8 mouse cellular contexts compared by ENCODE assay signal in genomic region chr9:95442321-95442731, GRCm38 (mm10). TPM values are rescaled to one million over a fixed set of nuclear protein-coding genes. Genes with fewer than 3 reads are reported as not detected.
DNase-seq lines count a peak whose midpoint lies in the region; ATAC-seq and TF ChIP-seq lines count a peak whose summit lies in the region.

No protein-coding gene starts in this region.

- no peak for DNase-seq in kidney, adult 11 months
- peak; percentile 66 to 71 for DNase-seq in cerebellum, postnatal 14 days
- peak; percentile 9 to 14 for DNase-seq in frontal cortex, postnatal 25 days (ENCODE audit: low spot score in 2 of 2)
- DNase-seq in layer of hippocampus, postnatal 10 days (ENCODE audit: low spot score in 2 of 2) = peak; percentile 54 to 57
- DNase-seq in neural tube, embryonic 11.5 days (ENCODE audit: low spot score) = peak; percentile 60
- DNase-seq in thymus, adult 2 months = no peak

- H3K9ac ChIP-seq in kidney, embryonic 14.5 days (ENCODE audit: low read depth, low read length) = no peak overlapping the region
- H3K9ac ChIP-seq in neural tube, embryonic 11.5 days (ENCODE audit: low read length) = no peak overlapping the region

- peak overlapping the region; percentile 37 for H3K4me2 ChIP-seq in kidney, embryonic 14.5 days (replicated peaks; ENCODE audit: low read depth, low read length)
- H3K4me2 ChIP-seq in neural tube, embryonic 11.5 days (ENCODE audit: low read depth) = peak overlapping the region; percentile 25; the same call in 1 of the 2 replicates

- no peak overlapping the region for H3K27ac ChIP-seq in kidney, embryonic 14.5 days (ENCODE audit: low read depth, low read length)
- no peak overlapping the region for H3K27ac ChIP-seq in neural tube, embryonic 11.5 days (ENCODE audit: low read depth, low read length)
- H3K27ac ChIP-seq in thymus, adult 2 months (ENCODE audit: control insufficient read depth, insufficient read depth, low read length) = no peak overlapping the region

- 6% methylated on average over 13 of the region's 13 CpGs for WGBS in kidney, embryonic 14.5 days
- 17% methylated on average over 13 of the region's 13 CpGs for WGBS in neural tube, embryonic 11.5 days
- WGBS in thymus, adult 2 months = 63% methylated on average over 13 of the region's 13 CpGs

- no peaks in the 10 kb centered on the region for H3K27me3 ChIP-seq in kidney, embryonic 14.5 days (ENCODE audit: control insufficient read depth, insufficient read depth, low read length)
- H3K27me3 ChIP-seq in neural tube, embryonic 11.5 days (ENCODE audit: control insufficient read depth, insufficient read depth, low read length) = no peaks in the 10 kb centered on the region
- H3K27me3 ChIP-seq in thymus, adult 2 months (ENCODE audit: control insufficient read depth, insufficient read depth, low read length) = no peaks in the 10 kb centered on the region; the same call in 1 of the 2 replicates

- no peaks in the 10 kb centered on the region for H3K9me3 ChIP-seq in kidney, embryonic 14.5 days (ENCODE audit: control insufficient read depth, low read length)
- H3K9me3 ChIP-seq in neural tube, embryonic 11.5 days (ENCODE audit: control insufficient read depth, low read length) = no peaks in the 10 kb centered on the region

- H3K36me3 ChIP-seq in kidney, embryonic 14.5 days (ENCODE audit: control insufficient read depth, insufficient read depth, low read length) = no peaks in the 10 kb centered on the region
- no peaks in the 10 kb centered on the region for H3K36me3 ChIP-seq in neural tube, embryonic 11.5 days (ENCODE audit: control insufficient read depth, insufficient read depth, low read length)
- H3K36me3 ChIP-seq in thymus, adult 2 months (ENCODE audit: control insufficient read depth, insufficient read depth, low read length) = no peaks in the 10 kb centered on the region

- no peak for TF ChIP-seq POLR2A in thymus, adult 2 months (IDR thresholded peaks at IDR 0.05; ENCODE audit: control insufficient read depth, extremely low read depth, insufficient read depth, low read length, poor library complexity)

- peak; percentile 81 for ATAC-seq in kidney, embryonic 14.5 days (ENCODE audit: low FRiP score, low TSS enrichment)
- no peak for ATAC-seq in neural tube, embryonic 11.5 days (ENCODE audit: insufficient read depth, low FRiP score, low TSS enrichment)
- ATAC-seq in megakaryocyte-erythroid progenitor cell, adult 5-6 weeks (replicated peaks; ENCODE audit: low FRiP score, low TSS enrichment, poor library complexity, severe bottlenecking) = no peak

- peak overlapping the region; percentile 14; the same call in 1 of the 2 replicates for H3K4me3 ChIP-seq in kidney, embryonic 14.5 days (ENCODE audit: low read length)
- H3K4me3 ChIP-seq in neural tube, embryonic 11.5 days (ENCODE audit: low read depth, low read length) = no peak overlapping the region
- H3K4me3 ChIP-seq in thymus, adult 2 months (ENCODE audit: control insufficient read depth, insufficient read depth, low read length) = no peak overlapping the region

- no peak for TF ChIP-seq CTCF in thymus, adult 2 months (IDR thresholded peaks at IDR 0.05; ENCODE audit: borderline replicate concordance, control insufficient read depth, extremely low read depth, insufficient read depth, low read length, poor library complexity)

- no peaks in the 10 kb centered on the region for H3K4me1 ChIP-seq in kidney, embryonic 14.5 days (ENCODE audit: control insufficient read depth, insufficient read depth, low read length)
- no peaks in the 10 kb centered on the region for H3K4me1 ChIP-seq in neural tube, embryonic 11.5 days (ENCODE audit: control insufficient read depth, insufficient read depth, low read length)
- no peaks in the 10 kb centered on the region for H3K4me1 ChIP-seq in thymus, adult 2 months (replicated peaks; ENCODE audit: control insufficient read depth, insufficient read depth, low read length)

RNA-seq across cellular contexts. Expression of gene Chst2, which starts 35.8 kb away (rescaled TPM):
- 9.8 and 10.5 TPM in 2 replicates for polyA plus RNA-seq in kidney, embryonic 14.5 days (2014; fragmentation: Nextera tagmentation; extraction: Ambion mirVana)
- total RNA-seq in layer of hippocampus, postnatal 10 days (2021) = 100 to 1,000 TPM; 138 to 140 TPM
- polyA plus RNA-seq in neural tube, embryonic 11.5 days (2014; fragmentation: Nextera tagmentation; extraction: Ambion mirVana) = 8.2 and 8.7 TPM in 2 replicates
- polyA plus RNA-seq in thymus, adult 2 months (2012; rRNA removed) = 2.5 and 3.4 TPM in 2 replicates
- not detected in 2 replicates for total RNA-seq in megakaryocyte-erythroid progenitor cell, adult 5-6 weeks (2014; fragmentation: Nextera tagmentation)
- total RNA-seq in megakaryocyte-erythroid progenitor cell, adult 5-6 weeks (2017) = 0.04 and 0.14 TPM in 2 replicates

Comparison
In these comparisons a context has a peak if more than half of its experiments do, and no peak if none do; other contexts are left out.
1. DNase-seq: peak in cerebellum, postnatal 14 days (2 of 2), frontal cortex, postnatal 25 days (2 of 2), layer of hippocampus, postnatal 10 days (2 of 2) and neural tube, embryonic 11.5 days (single experiment); none in kidney, adult 11 months (single experiment) and thymus, adult 2 months (single experiment).